Mouse (Mus musculus) liver, embryonic 14.5 days (tissue): ENCODE measurements around the gene H2afj. TPM values are rescaled to one million over a fixed set of nuclear protein-coding genes. Genes with fewer than 3 reads are reported as not detected.
A peak's percentile ranks its signal among the peaks of the same experiment; 100 is the strongest.

Experiments used
- ATAC-seq: fragments of 200-750 bp; cut with Nextera tagmentation; 2 replicates; pipeline ENCODE4 v1.8.0; 2017; ENCODE audit warnings: moderate number of reproducible peaks, mild to moderate bottlenecking, moderate library complexity; ENCODE audit not compliant: insufficient read depth
- DNase-seq, 3 experiments: peaks; one replicate each; pipeline ENCODE4 v3.0.0-alpha.2; 2012 to 2013; ENCODE audit warnings: low read depth in 3 of 3, low spot score in 3 of 3
- H3K27ac ChIP-seq: fragments of 300-500 bp; sonication (generic); 2 replicates; pipeline ENCODE4 v1.5.1; 2014; ENCODE audit warnings: moderate library complexity, mild to moderate bottlenecking, control low read depth, inconsistent platforms
- H3K27me3 ChIP-seq: fragments of 300-500 bp; sonication (generic); 2 replicates; pipeline ENCODE4 v1.6.1; 2014; ENCODE audit warnings: mild to moderate bottlenecking, low read length, moderate library complexity; ENCODE audit not compliant: control insufficient read depth, insufficient read depth
- H3K36me3 ChIP-seq: fragments of 300-500 bp; sonication (generic); replicated peaks from 2 replicates; pipeline ENCODE4 v1.6.1; 2014; ENCODE audit warnings: low read depth; ENCODE audit not compliant: control insufficient read depth, insufficient read depth
- H3K4me1 ChIP-seq, 2 experiments: fragments of 200-500 bp in 1 of 2; fragments of 300-500 bp in 1 of 2; sonication (generic) in 1 of 2; replicated peaks; 2 replicates each; pipeline ENCODE4 v1.6.1; 2012 to 2014; ENCODE audit warnings: antibody characterized with exemption in 1 of 2, inconsistent platforms in 1 of 2, low read length in 1 of 2; ENCODE audit not compliant: control insufficient read depth in 2 of 2, insufficient read depth in 2 of 2
- H3K4me2 ChIP-seq: fragments of 300-500 bp; sonication (generic); 2 replicates; pipeline ENCODE4 v1.6.1; 2014; ENCODE audit warnings: low read depth, mild to moderate bottlenecking, control low read depth, moderate library complexity
- H3K4me3 ChIP-seq, 2 experiments: fragments of 200-500 bp in 1 of 2; fragments of 300-500 bp in 1 of 2; sonication (generic) in 1 of 2; 2 replicates each; pipeline ENCODE4 v1.5.1; 2012 to 2014; ENCODE audit warnings: low read depth in 2 of 2, low read length in 2 of 2, mild to moderate bottlenecking in 2 of 2, control low read depth in 1 of 2, inconsistent platforms in 1 of 2, moderate library complexity in 1 of 2; ENCODE audit not compliant: insufficient read depth in 1 of 2
- H3K9ac ChIP-seq: fragments of 300-500 bp; sonication (generic); replicated peaks from 2 replicates; pipeline ENCODE4 v1.6.1; 2014; ENCODE audit warnings: mild to moderate bottlenecking, control low read depth, moderate library complexity
- H3K9me3 ChIP-seq: fragments of 300-500 bp; sonication (generic); 2 replicates; pipeline ENCODE4 v1.6.1; 2016; ENCODE audit warnings: low read length, mixed read lengths; ENCODE audit not compliant: control insufficient read depth
- CTCF ChIP-seq: IDR thresholded peaks from 2 replicates; pipeline ENCODE4 v1.5.1; 2016; ENCODE audit warnings: antibody characterized with exemption, low read depth, control low read depth
- EP300 ChIP-seq: IDR thresholded peaks from 2 replicates; pipeline ENCODE4 v1.6.1; 2016; ENCODE audit warnings: antibody characterized with exemption, low read depth
- WGBS: fragments of 180-500 bp; shearing (Covaris S2); extraction: QIAGEN DNeasy Blood & Tissue Kit; methylation state at CpG from one replicate; pipeline ENCODE4 v1.1.7; 2014; ENCODE audit not compliant: insufficient replicate concordance; 5-methylcytosine and 5-hydroxymethylcytosine counted together
- polyA plus RNA-seq, 2 experiments: library from polyadenylated mRNA; depleted of rRNA in 1 of 2; stranded (reverse) in 1 of 2; unstranded in 1 of 2; fragments of >200 nt; fragmentation: Nextera tagmentation in 1 of 2; extraction: Ambion mirVana in 1 of 2; gene quantifications; 2 replicates each; pipeline versions ENCODE4 v1.2.1 to v1.2.3; 2012 to 2014

H2afj gene
- polyA plus RNA-seq, 2 experiments = 112 to 133 TPM

- Histone ChIP-seq H3K27me3 (no peaks in the 10 kb centered on the region), H3K4me3 (peak overlapping the region in 1 of 2 experiments; percentile 29; a peak in 1 of 4 replicates), H3K4me2 (peak overlapping the region; percentile 47), H3K4me1 (peaks cover 23 to 39% of the 10 kb centered on the region in 2 experiments), H3K9me3 (no peaks in the 10 kb centered on the region), H3K36me3 (peaks cover 70% of the 10 kb centered on the region), H3K9ac (peak overlapping the region; percentile 27; the same call in 1 of the 2 replicates), H3K27ac (peak overlapping the region; percentile 68)
- ATAC-seq (peak; percentile 74), DNase-seq (peak in 1 of 3 experiments; percentile 51)
- TF ChIP-seq CTCF (no peak), EP300 (no peak; the same call in 1 of the 2 replicates)
- 29% methylated on average over 8 of the region's 8 CpGs for WGBS
These were observed 40.4 kb downstream of the H2afj start for GRCm38 (mm10) chr6:136848399-136848798.

- H3K9me3 ChIP-seq = no peaks in the 10 kb centered on the region
- H3K4me1 ChIP-seq = peaks cover 27 to 41% of the 10 kb centered on the region in 2 experiments
- WGBS = 71% methylated on average over 5 of the region's 5 CpGs
- H3K27me3 ChIP-seq = no peaks in the 10 kb centered on the region
- DNase-seq (no peak), ATAC-seq (peak; percentile 25)
- H3K4me3 ChIP-seq = peak overlapping the region in 1 of 2 experiments; percentile 29; a peak in 1 of 4 replicates
- H3K27ac ChIP-seq = peak overlapping the region; percentile 68
- TF ChIP-seq CTCF = no peak
- TF ChIP-seq EP300 = no peak
- peaks cover 76% of the 10 kb centered on the region for H3K36me3 ChIP-seq
- H3K9ac ChIP-seq = peak overlapping the region; percentile 27; the same call in 1 of the 2 replicates
- H3K4me2 ChIP-seq = peak overlapping the region; percentile 47
These were observed 40.9 kb downstream of the H2afj start for GRCm38 (mm10) chr6:136848971-136849370.

- no peaks in the 10 kb centered on the region for H3K9me3 ChIP-seq
- no peak overlapping the region for H3K4me2 ChIP-seq
- ATAC-seq (no peak), DNase-seq (no peak)
- peaks cover 31 to 51% of the 10 kb centered on the region in 2 experiments for H3K4me1 ChIP-seq
- H3K9ac ChIP-seq = no peak overlapping the region
- no peak overlapping the region; the same call in 1 of the 2 replicates for H3K27ac ChIP-seq
- WGBS = 50% methylated on average over 6 of the region's 6 CpGs
- H3K27me3 ChIP-seq = no peaks in the 10 kb centered on the region
- H3K4me3 ChIP-seq = no peak overlapping the region
- no peak for TF ChIP-seq EP300
- no peak for TF ChIP-seq CTCF
- H3K36me3 ChIP-seq = peaks cover 89% of the 10 kb centered on the region
These were observed 42.2 kb downstream of the H2afj start for GRCm38 (mm10) chr6:136850267-136850666.

GRCm38 (mm10) chr6:136852348-136852747 lies 44.3 kb downstream of the H2afj start:
- 79% methylated on average over 4 of the region's 4 CpGs for WGBS
- no peak for DNase-seq
- no peak for ATAC-seq
- H3K4me1 ChIP-seq = peaks cover 31 to 51% of the 10 kb centered on the region in 2 experiments
- H3K9me3 ChIP-seq = no peaks in the 10 kb centered on the region
- H3K4me2 ChIP-seq = peak overlapping the region; percentile 67
- H3K27me3 ChIP-seq = no peaks in the 10 kb centered on the region
- peaks cover 83% of the 10 kb centered on the region for H3K36me3 ChIP-seq
- no peak overlapping the region for H3K9ac ChIP-seq
- H3K27ac ChIP-seq = no peak overlapping the region
- H3K4me3 ChIP-seq = peak overlapping the region in 1 of 2 experiments; percentile 7; a peak in 2 of 4 replicates
- TF ChIP-seq EP300 (no peak), CTCF (no peak)

- Histone ChIP-seq H3K4me3 (peak overlapping the region; percentile 7 to 9), H3K4me1 (peaks cover 31 to 51% of the 10 kb centered on the region in 2 experiments)
- ATAC-seq = no peak
These were observed 44.7 kb downstream of the H2afj start for GRCm38 (mm10) chr6:136852762-136853161.

More at GRCm38 (mm10) chr6:136852762-136853161, 44.7 kb downstream of the H2afj start:
- TF ChIP-seq CTCF = no peak
- no peak for TF ChIP-seq EP300
- peak overlapping the region; percentile 33; the same call in 1 of the 2 replicates for H3K27ac ChIP-seq
- H3K4me2 ChIP-seq = peak overlapping the region; percentile 67
- peak overlapping the region; percentile 27; the same call in 1 of the 2 replicates for H3K9ac ChIP-seq
- H3K36me3 ChIP-seq = peaks cover 78% of the 10 kb centered on the region
- no peak for DNase-seq
- H3K27me3 ChIP-seq = no peaks in the 10 kb centered on the region
- no peaks in the 10 kb centered on the region for H3K9me3 ChIP-seq
- WGBS = 53% methylated on average over 3 of the region's 3 CpGs
